Mouse (Mus musculus) layer of hippocampus, adult 18-20 months (tissue): ENCODE measurements around the gene Samd1. TPM values are rescaled to one million over a fixed set of nuclear protein-coding genes. Genes with fewer than 3 reads are reported as not detected.

ENCODE experiments used
- DNase-seq, 2 experiments: peaks; one replicate each; pipeline ENCODE4 v3.0.0; 2022; ENCODE audit warnings: low spot score in 2 of 2
- long read RNA-seq: library from polyadenylated mRNA; stranded (forward); transcript quantifications from one replicate; pipeline ENCODE4 v2.0.0, GENCODE M21; 2021
- total RNA-seq, 2 experiments: library from RNA; stranded (reverse); gene quantifications; 2 replicates each; pipeline ENCODE4 v1.2.3; 2021

Gene Samd1
- total RNA-seq, result 10 to 100 TPM; 42.1 to 44.4 TPM
- long read RNA-seq, transcript Samd1-201 (5 exons, 2,071 nt), result major isoform, 10 of 11 reads
- long read RNA-seq, partial matches to known transcripts, result 1 of 11 reads
- long read RNA-seq, other reads (novel, unspliced or antisense), result 0 of 11 reads

- DNase-seq, result peak in 1 of 2 experiments; percentile 59
These were observed at the start of gene Samd1 for GRCm38 (mm10) chr8:83997511-83998141. Samd1 (plus strand) TSS chr8:83997672.

DNA sequence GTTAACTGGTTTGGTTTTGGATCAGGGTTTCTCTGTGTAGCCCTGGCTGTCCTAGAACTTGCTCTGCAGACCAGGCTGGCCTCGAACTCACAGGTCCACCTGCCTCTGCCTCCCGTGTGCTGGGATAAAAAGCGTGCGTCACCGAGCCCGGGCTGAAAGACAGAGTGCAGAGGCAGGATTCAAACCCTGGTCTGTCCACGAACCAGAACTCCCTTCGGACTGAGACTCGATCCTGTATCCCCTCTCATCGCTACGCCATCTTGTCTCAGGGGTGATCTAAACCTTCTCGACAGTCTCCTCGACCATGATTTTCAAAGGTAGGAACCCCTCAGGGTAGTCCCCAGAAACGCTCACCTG, 42.7 kb upstream of the Samd1 start:
- no peak for DNase-seq

DNA sequence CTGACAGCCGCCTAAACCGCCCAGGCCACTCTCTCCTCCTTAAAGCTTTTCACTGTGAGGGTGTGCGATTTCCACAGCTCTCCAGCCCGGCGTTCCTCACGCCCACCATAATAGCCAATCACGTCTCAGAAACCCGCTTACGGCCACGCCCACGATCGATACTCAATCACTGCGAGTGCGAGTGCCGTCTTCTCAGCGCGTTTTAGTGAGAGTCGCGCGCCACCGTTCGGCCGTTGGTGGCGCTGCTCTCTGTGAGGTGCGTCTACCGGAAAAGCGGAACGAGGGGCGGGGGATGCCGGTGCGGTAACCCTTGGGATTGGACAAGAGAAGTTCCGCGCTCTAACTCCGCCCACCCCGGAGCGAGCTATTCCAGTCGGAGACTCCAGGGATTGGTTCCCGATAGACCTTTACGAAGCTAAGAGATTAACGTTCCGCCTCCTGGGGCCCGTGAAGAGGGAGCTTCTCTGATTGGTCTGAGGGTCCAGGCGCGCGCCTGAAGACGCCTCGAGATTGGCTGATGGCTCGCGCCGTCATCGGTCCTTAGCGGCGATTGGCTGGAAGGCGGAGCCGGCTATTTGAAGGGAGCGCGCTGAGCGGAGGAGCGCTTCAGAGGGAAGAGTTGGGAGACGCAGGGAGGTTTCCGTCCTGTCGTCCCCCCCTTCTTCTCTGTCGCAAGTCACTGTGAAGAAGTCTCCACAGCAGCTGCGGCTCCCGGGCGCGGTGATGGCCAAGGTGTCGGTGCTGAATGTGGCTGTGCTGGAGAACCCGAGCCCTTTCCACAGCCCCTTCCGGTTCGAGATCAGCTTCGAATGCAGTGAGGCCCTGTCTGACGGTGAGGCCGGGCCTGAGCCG, 42.1 kb upstream of the Samd1 start, which contains the start of the genes Gm10644 and Asf1b:
Gene Gm10644, minus strand, starts transcription at position 100 of the 852 bp plus-strand sequence.
Gene Asf1b, plus strand, starts transcription at position 402 of the 852 bp plus-strand sequence.
- DNase-seq, result peak; percentile 96 to 99

- DNase-seq, result no peak
These were observed 41.6 kb upstream of the Samd1 start for GRCm38 (mm10) chr8:83955958-83956218.

- DNase-seq, result no peak
These were observed 40.7 kb upstream of the Samd1 start for GRCm38 (mm10) chr8:83956789-83957188.

GRCm38 (mm10) chr8:83964015-83964765, 33.3 kb upstream of the Samd1 start:
- DNase-seq, result no peak

DNA sequence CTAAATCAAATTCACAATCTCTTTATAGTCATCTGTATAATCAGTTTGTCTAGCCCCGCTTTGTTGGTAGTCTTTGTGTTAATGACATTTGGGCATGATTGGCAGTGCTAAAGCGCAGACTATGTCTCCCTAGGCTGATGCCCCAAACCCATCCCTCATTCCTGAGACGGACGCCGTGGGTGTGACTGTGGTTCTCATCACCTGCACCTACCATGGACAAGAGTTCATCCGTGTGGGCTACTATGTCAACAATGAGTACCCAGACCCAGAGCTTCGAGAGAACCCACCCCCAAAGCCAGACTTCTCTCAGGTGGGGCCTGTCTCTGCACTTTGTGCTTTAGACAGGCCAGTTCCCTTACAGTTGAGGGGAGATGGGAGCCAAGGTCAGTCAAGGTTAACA, 29.8 kb upstream of the Samd1 start:
- no peak for DNase-seq

DNA sequence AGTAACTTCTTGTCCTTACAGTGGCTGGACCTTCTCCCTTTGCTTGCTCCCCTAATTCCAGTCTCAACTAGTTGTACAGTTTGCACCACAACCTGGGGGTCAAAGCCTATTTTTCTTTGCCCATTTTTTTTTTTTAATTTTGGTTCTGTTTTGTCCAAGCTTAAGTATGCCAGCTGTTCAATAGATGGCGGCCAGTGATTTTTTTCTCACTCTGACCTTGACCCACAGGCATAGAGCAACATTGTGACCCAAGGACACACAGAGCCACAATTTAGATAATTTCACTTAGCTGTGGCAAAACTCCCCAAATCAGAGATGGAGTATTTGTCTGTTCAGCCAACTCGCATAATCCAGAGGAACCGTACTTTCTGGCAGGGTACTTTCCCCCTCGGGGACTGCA, 26.4 kb upstream of the Samd1 start:
- DNase-seq, result no peak

DNA sequence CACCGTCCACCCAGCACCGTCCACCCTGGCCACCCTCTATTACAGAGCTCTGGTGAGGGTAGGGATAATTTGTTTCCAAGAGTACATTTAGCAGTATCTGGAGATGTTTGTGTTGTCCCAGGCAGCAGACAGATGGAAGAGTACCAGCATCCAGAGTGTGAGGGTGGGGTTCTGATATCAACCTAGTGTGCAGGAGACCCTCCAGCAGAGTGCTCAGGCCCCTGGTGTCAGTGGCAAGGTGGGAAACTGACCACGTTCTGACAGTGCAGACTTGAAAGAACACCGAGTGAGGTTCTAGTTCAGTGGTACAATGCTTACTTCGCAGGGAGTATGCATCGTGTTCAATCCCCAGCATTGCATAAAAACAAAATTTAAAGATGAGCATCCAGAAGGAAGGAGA, 25.8 kb upstream of the Samd1 start:
- no peak for DNase-seq

DNA sequence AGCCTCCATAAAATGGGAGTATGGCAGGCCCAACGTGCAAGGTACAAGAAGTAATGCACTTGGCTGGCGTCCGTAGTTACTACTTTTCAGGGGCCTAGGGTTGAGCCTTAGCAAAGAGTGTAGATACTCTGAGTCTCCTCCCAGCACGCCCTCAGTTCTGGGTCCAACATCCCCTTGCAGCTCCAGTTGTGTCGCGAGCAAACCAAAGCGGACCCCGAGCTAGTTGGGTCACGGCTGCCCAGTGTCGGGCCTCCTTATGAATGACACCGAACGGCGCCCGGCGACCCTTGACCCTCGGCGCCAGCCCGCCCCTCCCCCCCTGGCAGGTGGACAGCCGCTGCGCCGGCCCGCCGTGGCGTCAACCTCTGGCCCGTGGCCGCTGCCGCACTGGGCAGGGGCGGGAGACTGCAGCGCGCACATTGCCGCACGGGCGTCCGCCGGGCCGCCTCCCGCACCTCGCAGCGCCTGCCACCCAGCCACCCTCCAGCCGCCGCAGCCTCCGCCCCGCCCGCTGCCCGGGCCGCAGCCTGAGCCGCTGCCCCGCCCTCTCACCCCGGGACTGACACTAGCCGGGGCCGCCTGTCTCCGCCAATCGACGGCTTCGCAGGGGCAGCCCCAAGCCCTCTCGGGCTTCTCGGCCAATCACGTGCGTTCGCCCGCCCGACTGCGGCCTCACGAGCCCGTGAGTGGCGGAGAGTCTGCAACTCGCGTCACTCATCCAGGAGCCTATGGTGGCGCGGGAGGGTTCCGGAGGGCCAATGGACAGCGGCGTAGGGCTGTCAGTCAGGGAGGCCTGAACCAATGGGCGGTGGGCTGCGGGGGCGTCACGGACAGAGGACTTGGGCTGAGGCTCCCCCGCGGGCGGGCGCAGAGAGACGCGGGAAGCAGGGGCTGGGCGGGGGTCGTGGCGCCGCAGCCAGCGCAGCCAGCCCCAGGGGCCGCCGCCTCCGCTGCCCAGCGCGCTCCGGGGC, 25.0 kb upstream of the Samd1 start, which contains the start of gene Prkaca:
Gene Prkaca, plus strand, starts transcription at position 844 of the 971 bp plus-strand sequence.
- DNase-seq, result peak; percentile 99

DNA sequence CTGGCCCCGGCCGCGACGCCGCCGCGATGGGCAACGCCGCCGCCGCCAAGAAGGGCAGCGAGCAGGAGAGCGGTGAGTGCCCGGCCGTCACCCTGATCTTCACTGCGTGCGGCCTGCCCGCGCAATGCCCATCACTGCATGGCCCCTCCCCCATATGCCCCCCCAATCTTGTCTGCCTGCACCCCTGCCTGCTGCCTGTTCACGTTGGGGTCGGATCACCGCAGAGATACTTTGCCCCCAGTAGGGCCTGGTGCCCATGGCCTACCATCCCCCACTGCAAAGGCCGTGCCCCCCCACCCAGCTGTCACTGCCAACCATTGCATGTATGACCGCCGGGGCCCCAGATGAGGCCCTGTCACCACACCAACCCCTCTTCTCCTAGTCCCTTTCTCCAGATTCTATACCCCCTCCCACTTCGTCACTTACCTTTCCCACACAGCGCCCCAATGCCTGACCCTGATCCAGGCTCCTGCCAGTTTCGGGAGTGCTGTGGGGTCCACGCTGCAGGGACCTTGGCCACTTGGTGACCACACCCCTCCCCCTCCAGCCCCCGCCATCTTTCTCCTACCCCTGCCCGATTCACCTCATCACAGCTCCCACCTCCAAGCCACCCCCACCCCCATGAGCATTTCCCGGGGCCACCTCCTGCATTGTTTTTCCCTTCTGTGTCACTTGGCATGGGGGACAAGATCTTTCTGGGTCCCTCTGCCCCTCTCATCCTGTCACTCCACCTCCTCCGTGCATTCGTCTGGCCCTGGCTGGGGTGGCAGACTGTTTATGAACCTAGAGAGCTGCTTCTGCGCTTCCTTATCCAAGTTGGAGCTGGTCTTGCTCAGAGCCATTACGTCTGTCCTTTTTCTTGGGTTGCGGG, 24.1 kb upstream of the Samd1 start:
- DNase-seq, result peak in 1 of 2 experiments; percentile 31

- no peak for DNase-seq
These were observed 23.0 kb upstream of the Samd1 start for GRCm38 (mm10) chr8:83974521-83974920.

DNA sequence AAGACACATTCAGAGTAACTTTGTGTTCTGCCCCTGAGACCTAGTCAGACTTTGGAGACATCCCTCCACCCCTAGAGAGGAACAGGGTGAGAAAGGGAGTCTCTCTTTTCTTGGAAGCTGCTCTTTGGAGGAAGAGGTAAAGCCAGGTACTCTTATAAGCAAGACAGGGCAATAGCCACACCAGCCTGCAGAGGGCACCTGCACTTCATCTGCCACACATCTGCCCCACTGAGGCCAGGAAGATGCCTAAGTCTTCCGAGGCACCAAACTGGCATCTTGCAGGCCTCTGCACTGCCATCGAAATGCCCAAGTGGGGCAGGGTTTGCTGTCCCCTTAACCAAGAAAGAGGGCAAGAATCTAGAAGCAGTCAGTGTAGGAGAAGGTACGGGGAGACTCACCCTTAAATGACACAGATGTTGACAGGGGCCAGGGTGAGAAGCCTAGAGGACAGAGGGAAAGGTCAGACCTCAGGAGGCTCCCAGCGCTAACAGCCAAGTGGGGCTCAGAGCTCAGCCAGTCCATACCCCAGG, 21.3 kb upstream of the Samd1 start:
- no peak for DNase-seq

- no peak for DNase-seq
These were observed 20.6 kb upstream of the Samd1 start for GRCm38 (mm10) chr8:83976779-83977350.

GRCm38 (mm10) chr8:83977646-83978045, 19.8 kb upstream of the Samd1 start:
- no peak for DNase-seq

- DNase-seq, result no peak
These were observed 19.3 kb upstream of the Samd1 start for GRCm38 (mm10) chr8:83978200-83978599.

- DNase-seq, result no peak
These were observed 17.2 kb upstream of the Samd1 start for GRCm38 (mm10) chr8:83980250-83980649.

GRCm38 (mm10) chr8:83980845-83981244, 16.6 kb upstream of the Samd1 start:
- no peak for DNase-seq

- DNase-seq, result no peak
These were observed 15.9 kb upstream of the Samd1 start for GRCm38 (mm10) chr8:83981533-83981932.
